Mouse (Mus musculus) liver, embryonic 13.5 days (tissue): Measurements from ENCODE around the gene 2210011C24Rik. TPM values are rescaled to one million over a fixed set of nuclear protein-coding genes. Genes with fewer than 3 reads are reported as not detected.

Experiments used
- ATAC-seq: fragments of 200-750 bp; cut with Nextera tagmentation; 2 replicates; pipeline ENCODE4 v1.8.0; 2017; ENCODE audit warnings: low read depth, mild to moderate bottlenecking, moderate number of reproducible peaks, moderate library complexity
- DNase-seq: peaks from one replicate; pipeline ENCODE4 v3.0.0; 2022
- H3K27ac ChIP-seq: fragments of 300-500 bp; sonication (generic); 2 replicates; pipeline ENCODE4 v1.5.1; 2015; ENCODE audit warnings: moderate library complexity, mild to moderate bottlenecking, inconsistent platforms
- H3K27me3 ChIP-seq: fragments of 300-500 bp; sonication (generic); 2 replicates; pipeline ENCODE4 v1.6.1; 2015; ENCODE audit warnings: mild to moderate bottlenecking, inconsistent platforms
- H3K36me3 ChIP-seq: fragments of 300-500 bp; sonication (generic); 2 replicates; pipeline ENCODE4 v1.6.1; 2015; ENCODE audit warnings: mild to moderate bottlenecking, inconsistent platforms
- H3K4me1 ChIP-seq: fragments of 300-500 bp; sonication (generic); replicated peaks from 2 replicates; pipeline ENCODE4 v1.6.1; 2015; ENCODE audit warnings: inconsistent platforms
- H3K4me2 ChIP-seq: fragments of 300-500 bp; sonication (generic); 2 replicates; pipeline ENCODE4 v1.6.1; 2015; ENCODE audit warnings: inconsistent platforms, mild to moderate bottlenecking, moderate library complexity
- H3K4me3 ChIP-seq: fragments of 300-500 bp; sonication (generic); replicated peaks from 2 replicates; pipeline ENCODE4 v1.5.1; 2015; ENCODE audit warnings: mild to moderate bottlenecking, inconsistent platforms
- H3K9ac ChIP-seq: fragments of 300-500 bp; sonication (generic); 2 replicates; pipeline ENCODE4 v1.6.1; 2015; ENCODE audit warnings: mild to moderate bottlenecking, inconsistent platforms
- H3K9me3 ChIP-seq: fragments of 300-500 bp; sonication (generic); replicated peaks from 2 replicates; pipeline ENCODE4 v1.6.1; 2016; ENCODE audit warnings: inconsistent platforms
- WGBS: fragments of 180-500 bp; shearing (Covaris S2); methylation state at CpG from one replicate; pipeline ENCODE4 v1.1.7; 2015; ENCODE audit not compliant: insufficient replicate concordance; 5-methylcytosine and 5-hydroxymethylcytosine counted together
- polyA plus RNA-seq: library from polyadenylated mRNA; unstranded; fragments of >200 nt; fragmentation: Nextera tagmentation; extraction: Ambion mirVana; gene quantifications from 2 replicates; pipeline ENCODE4 v1.2.1, GENCODE M21; 2015

Gene 2210011C24Rik
- polyA plus RNA-seq, 1 experiment from 2014 or later: not detected

- WGBS: 3% methylated on average over 40 of the region's 40 CpGs
These were observed 30.3 kb upstream of the 2210011C24Rik start, which contains the start of gene Il27ra for GRCm38 (mm10) chr8:84042066-84042947. Gene Il27ra, minus strand, starts transcription at chr8:84042589.

GRCm38 (mm10) chr8:84039050-84039449, 27.1 kb upstream of the 2210011C24Rik start:
- H3K27me3 ChIP-seq: peaks cover 57% of the 10 kb centered on the region
- no peaks in the 10 kb centered on the region for H3K9me3 ChIP-seq
- WGBS: 5% methylated on average over 5 of the region's 5 CpGs
- no peak overlapping the region for H3K27ac ChIP-seq
- ATAC-seq: no peak
- no peak overlapping the region for H3K4me2 ChIP-seq
- DNase-seq: peak; percentile 41
- no peaks in the 10 kb centered on the region for H3K36me3 ChIP-seq
- H3K9ac ChIP-seq: no peak overlapping the region
- peaks cover 8% of the 10 kb centered on the region; the same call in 1 of the 2 replicates for H3K4me1 ChIP-seq
- H3K4me3 ChIP-seq: no peak overlapping the region

More at GRCm38 (mm10) chr8:84042066-84042947, 30.3 kb upstream of the 2210011C24Rik start, which contains the start of gene Il27ra:
- peak; percentile 65; the same call in 1 of the 2 replicates for ATAC-seq
- H3K9me3 ChIP-seq: no peaks in the 10 kb centered on the region
- no peak within 1 kb of the TSS for H3K27ac ChIP-seq
- peaks cover 71% of the 10 kb centered on the region for H3K27me3 ChIP-seq
- peaks cover 12% of the 10 kb centered on the region; the same call in 1 of the 2 replicates for H3K4me1 ChIP-seq
- H3K4me2 ChIP-seq: peak within 1 kb of the TSS; percentile 57
- peak within 1 kb of the TSS; percentile 35; the same call in 1 of the 2 replicates for H3K9ac ChIP-seq
- H3K36me3 ChIP-seq: no peaks in the 10 kb centered on the region
- no peak for DNase-seq
- peak within 1 kb of the TSS; percentile 42 for H3K4me3 ChIP-seq

GRCm38 (mm10) chr8:84038015-84038414, 26.0 kb upstream of the 2210011C24Rik start:
- Histone ChIP-seq H3K36me3 (no peaks in the 10 kb centered on the region), H3K4me1 (peaks cover 8% of the 10 kb centered on the region; the same call in 1 of the 2 replicates), H3K9me3 (no peaks in the 10 kb centered on the region), H3K9ac (no peak overlapping the region), H3K27ac (no peak overlapping the region), H3K27me3 (peaks cover 47% of the 10 kb centered on the region), H3K4me3 (no peak overlapping the region), H3K4me2 (no peak overlapping the region)
- DNase-seq (no peak), ATAC-seq (no peak)
- WGBS: 62% methylated on average over 5 of the region's 5 CpGs

- Histone ChIP-seq H3K27me3 (peaks cover 29% of the 10 kb centered on the region), H3K36me3 (no peaks in the 10 kb centered on the region), H3K9me3 (no peaks in the 10 kb centered on the region), H3K4me1 (no peaks in the 10 kb centered on the region), H3K4me3 (no peak overlapping the region), H3K4me2 (no peak overlapping the region), H3K9ac (no peak overlapping the region), H3K27ac (no peak overlapping the region)
- ATAC-seq: no peak
- no peak for DNase-seq
- 61% methylated on average over 4 of the region's 4 CpGs for WGBS
These were observed 20.8 kb upstream of the 2210011C24Rik start for GRCm38 (mm10) chr8:84032777-84033176.

- H3K4me3 ChIP-seq: no peak overlapping the region
- H3K27me3 ChIP-seq: peaks cover 56% of the 10 kb centered on the region
- H3K27ac ChIP-seq: no peak overlapping the region
- no peaks in the 10 kb centered on the region for H3K9me3 ChIP-seq
- ATAC-seq (no peak), DNase-seq (no peak)
- H3K4me1 ChIP-seq: peaks cover 7% of the 10 kb centered on the region
- no peak overlapping the region for H3K9ac ChIP-seq
- no peaks in the 10 kb centered on the region for H3K36me3 ChIP-seq
- 67% methylated on average over 5 of the region's 5 CpGs for WGBS
- no peak overlapping the region for H3K4me2 ChIP-seq
These were observed 17.3 kb upstream of the 2210011C24Rik start for GRCm38 (mm10) chr8:84029272-84029671.

- Histone ChIP-seq H3K9me3 (no peaks in the 10 kb centered on the region), H3K4me1 (peaks cover 13% of the 10 kb centered on the region), H3K4me3 (no peak overlapping the region), H3K4me2 (no peak overlapping the region), H3K36me3 (no peaks in the 10 kb centered on the region), H3K27me3 (peaks cover 75% of the 10 kb centered on the region), H3K9ac (no peak overlapping the region), H3K27ac (no peak overlapping the region)
- DNase-seq (no peak), ATAC-seq (no peak)
- WGBS: 7% methylated on average over 10 of the region's 10 CpGs
These were observed 15.5 kb upstream of the 2210011C24Rik start for GRCm38 (mm10) chr8:84027449-84027848.

GRCm38 (mm10) chr8:84025863-84026262, 13.9 kb upstream of the 2210011C24Rik start:
- Histone ChIP-seq H3K4me3 (peak overlapping the region; percentile 44), H3K4me2 (peak overlapping the region; percentile 62), H3K9ac (no peak overlapping the region), H3K27ac (no peak overlapping the region), H3K27me3 (peaks cover 86% of the 10 kb centered on the region), H3K9me3 (no peaks in the 10 kb centered on the region), H3K36me3 (no peaks in the 10 kb centered on the region), H3K4me1 (peaks cover 17% of the 10 kb centered on the region)
- DNase-seq (peak; percentile 27), ATAC-seq (peak; percentile 40; the same call in 1 of the 2 replicates)
- under 1% methylated on average over 41 of the region's 41 CpGs for WGBS

- H3K9ac ChIP-seq: no peak overlapping the region
- no peak overlapping the region for H3K4me2 ChIP-seq
- peaks cover 17% of the 10 kb centered on the region for H3K4me1 ChIP-seq
- H3K36me3 ChIP-seq: no peaks in the 10 kb centered on the region
- ATAC-seq: no peak
- DNase-seq: peak; percentile 30
- H3K9me3 ChIP-seq: no peaks in the 10 kb centered on the region
- H3K27me3 ChIP-seq: peaks cover 96% of the 10 kb centered on the region
- no peak overlapping the region for H3K4me3 ChIP-seq
- H3K27ac ChIP-seq: no peak overlapping the region
- WGBS: 11% methylated on average over 10 of the region's 10 CpGs
These were observed 12.2 kb upstream of the 2210011C24Rik start for GRCm38 (mm10) chr8:84024171-84024570.

- H3K4me3 ChIP-seq: no peak overlapping the region
- H3K9ac ChIP-seq: no peak overlapping the region
- no peak overlapping the region for H3K27ac ChIP-seq
- 62% methylated on average over 1 of the region's 1 CpGs for WGBS
- H3K4me2 ChIP-seq: no peak overlapping the region
- no peak for DNase-seq
- ATAC-seq: no peak
- no peaks in the 10 kb centered on the region for H3K36me3 ChIP-seq
- no peaks in the 10 kb centered on the region for H3K9me3 ChIP-seq
- peaks cover 17% of the 10 kb centered on the region for H3K4me1 ChIP-seq
- peaks cover 90% of the 10 kb centered on the region for H3K27me3 ChIP-seq
These were observed 11.7 kb upstream of the 2210011C24Rik start for GRCm38 (mm10) chr8:84023631-84024030.

- no peak for DNase-seq
- no peak overlapping the region for H3K27ac ChIP-seq
- no peak for ATAC-seq
- H3K4me2 ChIP-seq: no peak overlapping the region
- H3K36me3 ChIP-seq: no peaks in the 10 kb centered on the region
- no peaks in the 10 kb centered on the region for H3K9me3 ChIP-seq
- 20% methylated on average over 5 of the region's 5 CpGs for WGBS
- no peak overlapping the region for H3K4me3 ChIP-seq
- H3K4me1 ChIP-seq: peaks cover 17% of the 10 kb centered on the region
- peaks cover 89% of the 10 kb centered on the region for H3K27me3 ChIP-seq
- no peak overlapping the region for H3K9ac ChIP-seq
These were observed 11.1 kb upstream of the 2210011C24Rik start for GRCm38 (mm10) chr8:84023085-84023484.

GRCm38 (mm10) chr8:84021569-84021968, 9.6 kb upstream of the 2210011C24Rik start:
- Histone ChIP-seq H3K4me2 (0 out of 2 replicates have a peak overlapping the region, but pooled peaks have one; percentile 2), H3K36me3 (no peaks in the 10 kb centered on the region), H3K27me3 (peaks cover 80% of the 10 kb centered on the region), H3K27ac (no peak overlapping the region), H3K4me1 (peaks cover 17% of the 10 kb centered on the region), H3K9ac (no peak overlapping the region), H3K9me3 (no peaks in the 10 kb centered on the region), H3K4me3 (no peak overlapping the region)
- no peak for ATAC-seq
- WGBS: 40% methylated on average over 12 of the region's 12 CpGs
- no peak for DNase-seq
